Mouse (Mus musculus) activated CD4-positive, CD25-positive, alpha-beta regulatory T cell, adult 4 months (primary cell): ENCODE measurements around the gene Pcf11. TPM values are rescaled to one million over a fixed set of nuclear protein-coding genes. Genes with fewer than 3 reads are reported as not detected.

Experiments used
- ATAC-seq: one replicate; pipeline ENCODE4 v1.8.0; 2017
- polyA plus RNA-seq, 2 experiments: library from polyadenylated mRNA; unstranded; fragments of 100-300 nt; shearing (Covaris generic); gene quantifications; one replicate each; pipeline ENCODE4 v1.2.1; 2017

Pcf11 gene
- polyA plus RNA-seq = 10 to 100 TPM; 30.2 to 31.9 TPM

DNA sequence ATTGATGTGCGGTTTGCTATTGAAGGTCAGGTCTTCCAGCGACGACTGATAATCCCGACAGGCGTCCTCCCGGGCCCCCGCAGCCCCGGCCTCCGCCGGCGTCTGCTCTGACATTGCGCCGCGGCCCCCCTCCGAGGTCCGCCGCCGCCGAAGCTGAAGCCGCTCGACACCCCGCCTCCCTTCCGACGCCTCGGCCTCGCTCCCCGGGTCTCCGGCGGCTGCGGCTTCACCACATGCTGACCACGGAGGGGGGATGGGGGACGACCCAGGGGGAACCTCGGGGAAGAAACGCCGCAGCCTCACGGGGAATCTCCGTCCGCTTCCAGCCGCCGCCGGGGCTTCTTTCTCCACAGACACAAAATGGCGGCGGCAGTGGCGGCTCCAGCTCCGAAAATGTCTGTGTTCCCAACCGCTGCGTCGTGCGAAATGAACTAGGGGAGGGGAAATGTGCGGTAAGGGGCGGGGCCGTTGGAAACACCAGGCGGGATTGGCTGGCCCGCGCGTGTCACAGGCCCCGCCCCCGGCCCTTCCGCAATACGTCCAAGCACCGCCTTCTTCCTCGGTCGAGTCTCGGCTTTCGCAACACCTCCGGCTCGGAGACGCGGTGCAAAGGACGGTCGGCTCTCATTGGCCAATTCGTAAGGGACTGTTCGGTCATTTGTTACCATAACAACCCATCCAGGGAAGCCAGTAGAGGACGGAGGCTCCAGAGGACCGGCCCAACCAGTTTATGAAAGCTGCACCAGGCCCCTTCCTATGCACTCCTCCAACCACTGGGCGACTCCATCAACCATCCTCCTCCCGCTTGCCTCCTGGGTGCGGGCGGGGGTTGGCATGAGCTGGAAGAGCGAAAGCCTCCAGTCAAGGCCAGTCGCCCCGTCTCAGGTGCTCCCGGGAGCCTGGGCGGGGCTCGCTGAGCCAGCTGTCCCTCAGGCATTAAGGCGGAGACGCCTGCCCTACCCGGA is at the start of gene Pcf11:
TSS of gene Pcf11 (minus strand) at position 428 of the 965 bp plus-strand sequence.
- ATAC-seq = peak; percentile 86

DNA sequence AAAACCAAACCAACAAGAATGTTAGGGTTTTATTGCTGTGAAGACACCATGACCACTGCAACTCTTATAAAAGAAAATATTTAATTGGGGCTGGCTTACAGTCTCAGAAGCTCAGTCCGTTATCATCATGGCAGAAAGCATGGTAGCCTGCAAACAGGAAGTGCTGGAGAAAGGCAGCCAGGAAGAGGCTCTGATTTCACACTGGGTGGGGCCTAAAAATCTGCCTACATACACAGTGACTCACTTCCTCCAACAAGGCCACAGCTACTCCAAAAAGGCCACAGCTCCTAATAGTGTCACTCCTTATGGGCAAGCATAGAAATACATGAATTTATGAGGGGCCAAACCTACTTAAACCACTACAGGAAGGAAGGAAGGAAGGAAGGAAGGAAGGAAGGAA is 45.3 kb upstream of the Pcf11 start:
- no peak for ATAC-seq

DNA sequence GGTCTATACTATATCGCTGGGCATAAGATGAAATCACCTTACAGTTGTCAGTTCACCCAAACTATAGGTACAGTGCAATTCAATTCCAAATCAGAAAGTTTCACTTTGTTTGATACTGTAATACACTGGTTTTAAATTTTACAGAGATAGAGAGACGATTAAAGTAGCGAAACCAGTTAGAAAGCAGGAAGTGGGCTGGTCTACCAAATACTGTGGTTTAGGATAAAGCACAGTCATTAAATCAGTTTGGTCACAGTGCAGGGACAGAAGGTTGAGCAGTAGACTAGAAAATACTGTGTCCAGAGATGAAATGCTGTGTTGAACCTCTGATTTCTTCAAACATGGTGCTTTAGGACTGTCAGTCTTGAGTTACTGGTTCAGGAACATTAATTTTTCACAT is 41.9 kb upstream of the Pcf11 start:
- ATAC-seq = peak; percentile 82

GRCm38 (mm10) chr7:92709573-92709972 is 39.8 kb upstream of the Pcf11 start:
- ATAC-seq = no peak

GRCm38 (mm10) chr7:92706711-92707110 is 37.0 kb upstream of the Pcf11 start:
- no peak for ATAC-seq

GRCm38 (mm10) chr7:92705534-92705933 is 35.8 kb upstream of the Pcf11 start:
- ATAC-seq = no peak

DNA sequence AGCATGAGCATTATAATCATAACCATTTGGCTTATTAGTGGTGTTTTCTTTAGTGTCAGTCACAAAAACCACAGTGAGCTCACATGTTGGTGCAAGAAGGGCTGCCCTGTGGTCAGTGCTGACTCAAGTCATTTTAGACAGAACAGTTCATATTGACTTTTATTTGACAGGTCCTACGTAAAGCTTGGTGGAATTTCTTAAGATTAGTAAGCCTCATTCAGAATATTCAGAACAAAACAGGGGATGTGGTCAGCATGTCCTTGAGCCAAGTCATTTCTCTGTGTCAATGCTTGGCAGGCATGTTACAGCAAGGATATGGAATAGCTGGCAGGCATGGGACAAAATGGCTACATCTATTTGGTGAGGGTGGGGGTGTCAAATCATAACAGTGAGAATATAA is 33.9 kb upstream of the Pcf11 start:
- ATAC-seq = no peak

GRCm38 (mm10) chr7:92698770-92699169 is 29.0 kb upstream of the Pcf11 start:
- no peak for ATAC-seq

- no peak for ATAC-seq
Observed at GRCm38 (mm10) chr7:92696395-92696794, 26.7 kb upstream of the Pcf11 start.

GRCm38 (mm10) chr7:92689101-92689500 is 19.4 kb upstream of the Pcf11 start:
- ATAC-seq = no peak

GRCm38 (mm10) chr7:92688299-92688669 is 18.6 kb upstream of the Pcf11 start:
- ATAC-seq = no peak

DNA sequence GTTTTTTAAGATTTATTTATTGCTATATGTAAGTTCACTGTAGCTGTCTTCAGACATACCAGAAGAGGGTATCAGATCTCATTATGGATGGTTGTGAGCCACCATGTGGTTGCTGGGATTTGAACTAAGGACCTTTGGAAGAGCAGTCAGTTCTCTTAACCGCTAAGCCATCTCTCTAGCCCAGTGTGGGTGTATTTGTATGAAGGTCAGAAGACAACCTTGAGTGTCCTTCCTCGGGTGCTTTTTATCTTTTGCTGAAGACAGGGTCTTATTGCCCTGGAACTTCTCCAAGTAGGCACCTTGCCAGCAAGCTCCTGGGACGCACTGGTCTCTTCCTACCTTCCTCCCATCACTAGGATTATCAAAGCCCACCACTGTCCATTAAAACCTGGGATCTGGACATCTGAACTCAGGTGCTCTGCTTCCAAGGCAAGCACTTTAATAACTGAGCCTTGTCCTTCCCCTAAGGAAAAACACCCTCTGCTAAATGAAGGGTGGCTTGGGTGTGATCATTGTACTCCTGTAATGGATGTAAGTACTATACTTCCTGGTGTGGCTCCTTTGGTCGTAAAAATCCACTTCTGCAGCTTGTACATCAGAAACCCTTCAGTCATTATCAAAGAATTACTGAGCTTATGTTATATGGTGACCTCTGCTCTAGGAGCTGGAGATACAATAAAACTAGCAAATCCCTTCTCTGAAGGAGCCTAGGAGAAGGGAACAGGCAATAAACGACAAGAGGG is 18.0 kb upstream of the Pcf11 start:
- ATAC-seq = no peak

DNA sequence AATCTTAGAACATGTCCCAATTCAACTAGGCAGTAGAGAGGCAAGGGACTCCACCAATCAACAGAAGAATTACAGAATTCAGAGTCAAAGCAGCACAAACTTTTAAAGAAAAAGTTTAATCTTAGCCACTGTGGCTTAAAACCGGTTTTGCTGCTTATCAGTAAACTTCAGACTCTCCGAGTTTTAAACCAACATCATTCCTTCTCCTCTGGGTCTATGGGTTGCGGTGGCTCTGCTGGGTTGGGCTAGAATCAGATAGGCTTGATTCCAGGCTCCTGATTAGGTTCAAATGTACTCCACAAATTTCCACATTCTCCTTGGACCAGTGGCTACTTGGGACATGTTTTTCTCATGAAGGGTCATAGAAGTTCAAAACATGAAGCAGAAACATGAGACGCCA is 7.6 kb upstream of the Pcf11 start:
- no peak for ATAC-seq

- no peak for ATAC-seq
Observed at GRCm38 (mm10) chr7:92675131-92675530, 5.4 kb upstream of the Pcf11 start.

GRCm38 (mm10) chr7:92668791-92669506 is 785 bp downstream of the Pcf11 start:
- peak; percentile 37 for ATAC-seq

GRCm38 (mm10) chr7:92666274-92666820 is 3.4 kb downstream of the Pcf11 start:
- no peak for ATAC-seq

DNA sequence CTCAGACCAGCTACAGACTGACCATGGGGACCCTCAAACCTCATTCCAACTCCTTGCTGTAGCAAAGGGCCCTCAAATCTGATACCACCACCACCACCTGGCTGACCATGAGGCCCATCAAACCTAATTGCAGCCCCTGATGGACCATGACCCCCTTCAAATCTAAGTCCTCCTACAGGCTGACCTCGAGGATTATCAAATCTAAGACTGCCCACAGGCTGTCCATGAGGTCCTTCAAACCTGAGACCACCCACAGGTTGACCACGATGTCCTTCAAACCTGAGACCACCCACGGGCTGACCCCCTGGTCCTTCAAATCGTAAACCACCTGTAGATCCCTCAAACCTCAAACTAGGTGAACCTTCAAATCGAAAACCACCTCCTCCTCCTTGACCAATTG is 11.7 kb downstream of the Pcf11 start:
- ATAC-seq = no peak

GRCm38 (mm10) chr7:92656386-92656785 is 13.3 kb downstream of the Pcf11 start:
- no peak for ATAC-seq

DNA sequence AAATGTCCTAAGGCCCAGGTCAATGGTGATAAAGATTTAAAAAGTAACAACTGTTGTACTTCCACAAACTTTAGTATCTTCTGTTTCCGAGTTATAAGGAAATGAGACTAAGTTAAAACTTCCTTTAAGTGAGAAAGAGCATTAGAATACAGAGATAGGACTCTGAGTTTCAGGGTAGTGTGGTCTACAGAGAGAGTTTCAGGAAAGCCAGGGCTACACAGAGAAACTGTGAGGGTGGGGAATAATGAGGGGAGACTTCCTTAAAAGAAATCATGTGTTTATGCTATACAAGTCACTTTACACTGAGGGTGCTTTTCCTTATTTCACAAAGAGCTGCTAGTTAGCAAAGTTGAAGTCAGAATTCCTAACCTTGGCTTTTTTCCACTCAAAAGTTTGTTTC is 16.4 kb downstream of the Pcf11 start:
- no peak for ATAC-seq

DNA sequence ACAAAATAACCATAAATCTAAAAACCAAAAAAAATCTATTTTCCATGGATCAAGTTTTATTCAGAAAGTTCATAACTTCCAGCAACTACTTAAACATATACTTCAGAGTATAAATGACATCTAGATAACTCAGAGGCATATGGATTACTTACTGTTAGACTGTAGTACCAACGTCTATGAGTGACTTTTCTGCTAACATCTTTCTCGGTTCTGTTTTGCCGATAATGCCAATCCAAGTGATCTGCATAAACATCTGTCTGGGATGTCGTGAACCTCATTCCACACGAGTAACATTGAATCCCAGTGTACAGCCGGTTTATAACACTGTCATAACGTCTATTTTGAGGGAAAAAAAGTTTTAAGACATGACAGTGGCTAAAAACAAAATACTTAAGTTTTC is 21.9 kb downstream of the Pcf11 start:
- no peak for ATAC-seq

DNA sequence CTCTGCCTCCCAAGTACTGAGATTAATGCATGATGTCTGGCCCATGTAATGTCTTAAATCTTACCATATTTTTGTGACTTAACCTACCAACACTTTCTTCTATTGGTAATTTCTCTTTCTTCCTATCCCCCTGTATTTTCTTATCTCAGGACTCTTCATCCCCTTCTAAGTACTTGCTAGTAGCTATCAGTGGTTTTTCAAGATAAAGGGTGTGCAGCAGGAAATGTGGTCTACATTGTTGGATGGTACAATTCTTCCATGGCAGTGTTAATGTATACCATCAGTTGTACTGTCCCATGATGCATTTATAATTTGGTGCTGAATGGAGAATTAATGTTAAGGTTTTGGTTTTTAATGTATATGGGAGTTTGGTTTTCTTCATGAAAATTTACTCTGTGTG is 27.4 kb downstream of the Pcf11 start:
- no peak for ATAC-seq

DNA sequence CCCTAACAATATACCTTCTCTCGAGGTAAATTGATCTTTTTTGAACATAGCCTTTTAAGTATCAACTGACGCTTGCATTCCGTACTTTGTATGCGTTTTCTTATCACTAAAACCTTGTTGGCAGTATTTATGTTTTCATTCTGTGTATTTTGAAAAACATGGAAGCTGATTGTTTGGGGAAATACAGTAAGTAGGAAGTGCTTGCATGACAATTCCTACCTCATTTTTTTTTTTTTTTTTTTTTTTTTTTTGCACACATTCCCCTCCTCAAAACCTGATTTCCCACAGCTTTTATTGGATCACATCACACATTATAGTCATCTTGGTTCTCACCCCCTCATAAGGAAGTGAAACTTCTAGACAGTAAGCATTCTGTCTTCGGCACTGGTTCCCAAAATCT is 31.7 kb downstream of the Pcf11 start:
- ATAC-seq = no peak
